Mouse (Mus musculus) heart, adult 8-10 months (tissue): ENCODE results near the gene Mia. TPM values are rescaled to one million over a fixed set of nuclear protein-coding genes. Genes with fewer than 3 reads are reported as not detected.

Experiments
- DNase-seq: peaks from one replicate; pipeline ENCODE4 v3.0.0; 2022; ENCODE audit warnings: low spot score
- microRNA-seq: library from miRNA; unstranded; fragments of <30 nt; microRNA quantifications from one replicate; pipeline ENCODE4 v1.2.0, GENCODE M21; 2022
- total RNA-seq, 4 experiments: library from RNA; stranded (reverse); gene quantifications; 2 replicates each; pipeline ENCODE4 v1.2.4; 2022

Gene Mia
- total RNA-seq, 4 experiments from 2014 or later: 0.52 to 0.89 (median 0.53) TPM; not detected in 1

GRCm38 (mm10) chr7:27161744-27162143 lies 19.2 kb downstream of the Mia start:
- no peak for DNase-seq

GRCm38 (mm10) chr7:27160921-27161320 lies 20.0 kb downstream of the Mia start:
- no peak for DNase-seq

DNA sequence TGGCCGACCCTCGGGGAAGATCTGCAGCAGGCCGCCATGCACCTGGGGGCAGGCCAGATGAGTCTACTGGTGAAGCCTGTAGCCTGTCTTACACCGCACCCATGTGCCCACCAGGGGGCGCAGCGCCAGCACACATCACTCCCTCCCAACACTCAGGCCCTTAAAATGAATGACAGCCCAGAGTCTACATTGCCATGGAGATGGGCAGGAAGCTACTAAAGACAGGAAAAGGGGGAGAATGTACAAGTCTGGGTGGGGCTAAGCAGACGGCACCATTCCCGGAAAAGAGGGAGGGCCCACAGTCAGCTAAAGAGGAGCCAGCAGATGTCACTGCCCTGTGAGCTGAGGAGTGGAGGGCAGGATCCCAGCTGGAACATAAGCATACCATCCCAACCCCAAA lies 21.1 kb downstream of the Mia start:
- DNase-seq: peak; percentile 88

- no peak for DNase-seq
These were observed 21.7 kb downstream of the Mia start for GRCm38 (mm10) chr7:27159256-27159655.

DNA sequence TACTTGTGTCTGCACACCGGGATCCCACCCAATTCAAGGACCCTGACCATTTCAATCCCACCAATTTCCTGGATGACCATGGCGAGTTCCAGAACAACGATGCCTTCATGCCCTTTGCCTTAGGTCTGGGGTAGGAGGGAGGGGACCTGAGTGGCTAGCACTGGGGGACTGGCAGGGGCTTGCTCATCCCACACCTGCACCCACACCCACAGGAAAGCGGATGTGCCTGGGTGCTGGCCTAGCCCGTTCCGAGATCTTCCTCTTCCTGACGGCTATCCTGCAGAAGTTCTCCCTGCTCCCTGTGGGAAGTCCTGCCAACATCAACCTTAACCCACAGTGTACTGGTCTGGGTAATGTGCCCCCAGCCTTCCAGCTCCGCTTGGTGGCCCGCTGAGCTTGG lies 22.8 kb downstream of the Mia start:
- DNase-seq: no peak

GRCm38 (mm10) chr7:27156005-27156404 lies 25.0 kb downstream of the Mia start:
- DNase-seq: no peak

- DNase-seq: peak; percentile 60
These were observed 27.7 kb downstream of the Mia start, which contains the start of gene Cyp2t4 for GRCm38 (mm10) chr7:27153205-27153764. Gene Cyp2t4, plus strand, starts transcription at chr7:27153714.

- no peak for DNase-seq
These were observed 44.5 kb downstream of the Mia start for GRCm38 (mm10) chr7:27136410-27136996.

DNA sequence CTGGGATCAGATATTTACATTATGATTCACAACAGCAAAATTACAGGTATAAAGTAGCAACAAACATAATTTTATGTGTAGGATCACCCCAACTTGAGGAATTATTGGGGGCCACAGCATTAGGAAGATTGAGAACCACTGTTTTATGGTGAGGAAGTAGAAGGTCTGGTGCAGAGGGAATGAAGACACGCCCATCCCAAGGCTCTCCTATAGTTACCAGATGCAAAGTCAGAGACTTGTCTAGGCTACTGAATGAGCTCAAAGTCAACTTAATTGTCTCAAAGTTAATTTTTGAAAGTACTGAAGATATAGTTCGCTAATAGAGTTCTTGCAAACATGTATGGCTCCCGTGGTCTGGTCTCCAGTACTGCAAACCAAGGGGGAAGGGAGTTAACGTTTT lies 47.2 kb downstream of the Mia start:
- no peak for DNase-seq

- DNase-seq: no peak
These were observed 47.8 kb downstream of the Mia start for GRCm38 (mm10) chr7:27133156-27133555.

- peak; percentile 36 for DNase-seq
These were observed 48.4 kb downstream of the Mia start for GRCm38 (mm10) chr7:27132588-27132987.

DNA sequence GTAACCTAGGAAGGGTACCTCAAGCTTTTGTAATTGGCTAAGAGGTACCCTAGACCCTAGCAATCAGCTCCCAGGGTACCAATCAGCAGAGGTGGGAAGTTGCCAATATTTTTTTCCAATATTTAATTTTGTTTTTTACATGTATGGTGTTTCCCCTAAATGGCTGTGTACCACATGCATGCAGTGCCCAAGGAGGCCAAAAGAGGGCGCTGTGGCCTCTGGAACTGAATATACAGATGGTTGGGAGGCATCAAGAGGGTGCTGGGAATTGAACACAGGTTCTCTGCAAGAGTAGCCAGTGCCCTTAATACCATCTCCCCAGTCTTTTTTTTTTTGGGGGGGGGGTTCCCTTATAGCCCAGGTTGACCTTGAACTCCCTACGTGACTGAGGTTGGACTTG lies 49.6 kb downstream of the Mia start:
- no peak for DNase-seq

- no peak for DNase-seq
These were observed 50.2 kb downstream of the Mia start for GRCm38 (mm10) chr7:27130521-27131370.

DNA sequence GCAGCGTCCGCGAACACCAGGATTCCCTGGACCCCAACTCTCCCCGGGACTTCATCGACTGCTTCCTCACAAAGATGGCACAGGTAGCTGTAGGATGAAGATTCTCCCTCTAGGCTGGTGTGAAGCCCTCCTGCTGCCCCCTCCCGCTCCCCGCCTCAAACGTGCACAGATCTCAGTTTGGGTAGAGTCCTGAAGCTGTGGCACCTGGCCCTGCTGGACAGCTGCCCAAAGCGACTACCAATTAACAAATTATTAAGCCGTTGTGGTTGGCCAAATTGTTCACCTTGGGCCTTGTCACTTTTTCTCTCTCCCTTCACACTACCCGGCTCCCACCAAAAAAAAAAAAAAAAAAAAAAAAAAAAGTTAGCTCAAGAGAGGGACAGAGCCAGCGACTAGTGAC lies 51.1 kb downstream of the Mia start:
- DNase-seq: no peak

Small RNA genes lying within 50 kb of the gene (microRNA-seq; reads per million reads assigned to microRNA genes)
- gene Mir1191: not detected
- gene Mir3101: not detected

Other genes starting within 250 kb of the Mia start
- not detected for gene Cyp2a22, start 241.8 kb downstream of the Mia start, total RNA-seq
- gene Cyp2a12, start 152.1 kb downstream of the Mia start, total RNA-seq: not detected
- gene Cyp2f2, start 61.2 kb downstream of the Mia start, total RNA-seq: 1 to 10 TPM in 2 of 4 experiments, under 1 TPM in 2; 0.60 to 6.6 (median 1.4) TPM
- gene Cyp2t4, start 27.4 kb downstream of the Mia start, total RNA-seq: not detected
- gene Egln2, start 14.4 kb downstream of the Mia start, total RNA-seq: 10 to 100 TPM; 60.7 to 62.6 (median 62.2) TPM
- gene Rab4b, start 2.3 kb downstream of the Mia start, total RNA-seq: 10 to 100 TPM in 3 of 4 experiments, 1 to 10 TPM in 1; 9.4 to 13.5 (median 12.3) TPM
- gene Gm21983, start 71 bp downstream of the Mia start, total RNA-seq: not detected
- gene BC024978, start 14.6 kb upstream of the Mia start, total RNA-seq: 10 to 100 TPM; 14.1 to 19.5 (median 15.8) TPM
- gene Snrpa, start 15.1 kb upstream of the Mia start, total RNA-seq: 10 to 100 TPM; 39.6 to 48.6 (median 47.4) TPM
- gene Itpkc, start 47.5 kb upstream of the Mia start, total RNA-seq: 1 to 10 TPM; 4.6 to 6.2 (median 4.8) TPM
- gene Coq8b, start 51.9 kb upstream of the Mia start, total RNA-seq: 10 to 100 TPM in 2 of 4 experiments, 1 to 10 TPM in 2; 9.0 to 12.6 (median 10.1) TPM
- gene Numbl, start 77.3 kb upstream of the Mia start, total RNA-seq: 1 to 10 TPM; 3.4 to 5.0 (median 4.1) TPM
- 100 to 1,000 TPM; 166 to 198 (median 187) TPM for gene Ltbp4, start 156.5 kb upstream of the Mia start, total RNA-seq
- 1 to 10 TPM; 4.8 to 8.0 (median 6.0) TPM for gene Shkbp1, start 174.9 kb upstream of the Mia start, total RNA-seq
- not detected for gene Gm20479, start 176.3 kb upstream of the Mia start, total RNA-seq